Mouse (Mus musculus) limb, embryonic 14.5 days (tissue): Measurements from ENCODE around the gene Olfr1155. TPM values are rescaled to one million over a fixed set of nuclear protein-coding genes. Genes with fewer than 3 reads are reported as not detected.

Experiments
- ATAC-seq: fragments of 200-750 bp; cut with Nextera tagmentation; 2 replicates; pipeline ENCODE4 v1.8.0; 2017; ENCODE audit warnings: low read depth, moderate number of reproducible peaks, moderate TSS enrichment; ENCODE audit not compliant: low FRiP score
- DNase-seq: peaks from one replicate; pipeline ENCODE4 v3.0.0-alpha.2; 2015; ENCODE audit warnings: low spot score
- H3K27ac ChIP-seq: fragments of 300-500 bp; sonication (generic); replicated peaks from 2 replicates; pipeline ENCODE4 v1.5.1; 2014; ENCODE audit warnings: low read depth, mild to moderate bottlenecking, low read length, moderate library complexity, mixed read lengths
- H3K27me3 ChIP-seq: fragments of 300-500 bp; sonication (generic); 2 replicates; pipeline ENCODE4 v1.6.1; 2014; ENCODE audit warnings: low read length, mixed read lengths; ENCODE audit not compliant: control insufficient read depth, insufficient read depth
- H3K36me3 ChIP-seq: fragments of 300-500 bp; sonication (generic); 2 replicates; pipeline ENCODE4 v1.6.1; 2014; ENCODE audit warnings: mild to moderate bottlenecking, low read length, moderate library complexity, mixed read lengths; ENCODE audit not compliant: control insufficient read depth, insufficient read depth
- H3K4me1 ChIP-seq: fragments of 300-500 bp; sonication (generic); 2 replicates; pipeline ENCODE4 v1.6.1; 2014; ENCODE audit warnings: antibody characterized with exemption, low read length, mixed read lengths; ENCODE audit not compliant: control insufficient read depth, insufficient read depth
- H3K4me2 ChIP-seq: fragments of 300-500 bp; sonication (generic); replicated peaks from 2 replicates; pipeline ENCODE4 v1.6.1; 2014; ENCODE audit warnings: low read depth, mild to moderate bottlenecking, low read length, moderate library complexity; ENCODE audit not compliant: severe bottlenecking
- H3K4me3 ChIP-seq: fragments of 300-500 bp; sonication (generic); replicated peaks from 2 replicates; pipeline ENCODE4 v1.5.1; 2014; ENCODE audit warnings: low read length
- H3K9ac ChIP-seq: fragments of 300-500 bp; sonication (generic); 2 replicates; pipeline ENCODE4 v1.6.1; 2014; ENCODE audit warnings: mild to moderate bottlenecking, low read depth, low read length, moderate library complexity; ENCODE audit not compliant: severe bottlenecking
- H3K9me3 ChIP-seq: fragments of 300-500 bp; sonication (generic); 2 replicates; pipeline ENCODE4 v1.6.1; 2016; ENCODE audit warnings: low read length; ENCODE audit not compliant: control insufficient read depth
- POLR2A ChIP-seq: fragments of 200-500 bp; IDR thresholded peaks from 2 replicates; pipeline ENCODE4 v1.8.0; 2012; ENCODE audit warnings: inconsistent platforms, mild to moderate bottlenecking, moderate library complexity, borderline replicate concordance; ENCODE audit not compliant: insufficient read depth, insufficient read length; ENCODE audit errors: extremely low read depth
- WGBS: fragments of 180-500 bp; shearing (Covaris S2); extraction: QIAGEN DNeasy Blood & Tissue Kit; methylation state at CpG from one replicate; pipeline ENCODE4 v1.1.7; 2014; 5-methylcytosine and 5-hydroxymethylcytosine counted together
- polyA plus RNA-seq, 2 experiments: library from polyadenylated mRNA; depleted of rRNA in 1 of 2; stranded (reverse) in 1 of 2; unstranded in 1 of 2; fragments of >200 nt; fragmentation: Nextera tagmentation in 1 of 2; extraction: Ambion mirVana in 1 of 2; gene quantifications; 2 replicates each; pipeline versions ENCODE4 v1.2.1 to v1.2.3; 2012 to 2014

Olfr1155 gene
- polyA plus RNA-seq, 2 experiments: not detected

DNA sequence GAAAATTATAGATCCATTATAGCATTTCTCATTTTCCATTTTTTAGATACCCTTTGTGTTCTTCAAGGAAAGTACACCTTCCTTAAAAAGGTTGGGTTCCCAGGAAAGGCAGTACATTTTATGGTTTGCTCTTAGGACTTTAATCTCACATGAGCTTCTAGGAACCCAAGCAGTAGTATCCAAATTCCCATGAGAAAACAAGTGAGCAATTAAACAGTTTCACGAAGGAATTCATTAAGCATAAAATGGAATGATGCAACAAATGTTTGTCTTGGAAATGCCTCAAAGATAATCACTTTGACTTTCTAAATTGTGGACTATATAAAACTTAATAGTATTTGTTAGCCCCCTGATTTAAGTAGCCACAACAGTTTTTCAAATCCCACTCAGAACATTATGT lies 39.9 kb downstream of the Olfr1155 start, which contains the start of gene Olfr1154:
Olfr1154 (minus strand) TSS at position 101 of the 400 bp plus-strand sequence.
- H3K9ac ChIP-seq: no peak within 1 kb of the TSS

DNA sequence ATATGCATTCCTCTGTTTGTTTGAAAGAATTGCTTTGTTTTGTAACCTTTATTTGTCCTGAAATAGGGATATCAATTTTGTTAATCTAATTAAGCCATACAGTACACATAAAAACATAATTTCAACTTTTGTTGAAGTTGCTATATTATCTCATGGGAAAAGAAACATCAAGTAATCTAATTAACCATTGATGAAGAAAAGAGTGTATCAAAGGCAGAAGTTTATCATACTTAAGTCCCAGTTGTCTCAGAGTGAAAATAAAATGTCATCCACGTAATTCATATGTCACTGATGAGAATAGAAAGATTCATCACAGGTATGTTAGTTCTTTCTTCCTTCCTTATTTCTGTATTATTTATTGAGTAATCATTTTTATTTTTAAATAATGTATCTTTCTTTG lies 50.3 kb downstream of the Olfr1155 start, which contains the start of gene Olfr1153:
Olfr1153 (plus strand) TSS at position 301 of the 400 bp plus-strand sequence.
- no peak within 1 kb of the TSS for H3K4me2 ChIP-seq
- DNase-seq (no peak), ATAC-seq (no peak)
- no peak within 1 kb of the TSS for H3K27ac ChIP-seq
- no peaks in the 10 kb centered on the region for H3K4me1 ChIP-seq
- TF ChIP-seq POLR2A: no peak
- no peaks in the 10 kb centered on the region for H3K27me3 ChIP-seq
- no peaks in the 10 kb centered on the region for H3K9me3 ChIP-seq
- 69% methylated on average over 1 of the region's 1 CpGs for WGBS
- H3K36me3 ChIP-seq: no peaks in the 10 kb centered on the region
- H3K9ac ChIP-seq: no peak within 1 kb of the TSS
- H3K4me3 ChIP-seq: no peak within 1 kb of the TSS

More for the DNA sequence above, 39.9 kb downstream of the Olfr1155 start, which contains the start of gene Olfr1154:
- no peaks in the 10 kb centered on the region for H3K27me3 ChIP-seq
- no peak within 1 kb of the TSS for H3K4me2 ChIP-seq
- WGBS: 82% methylated on average over 1 of the region's 1 CpGs
- no peak within 1 kb of the TSS for H3K27ac ChIP-seq
- no peak within 1 kb of the TSS for H3K4me3 ChIP-seq
- no peaks in the 10 kb centered on the region for H3K36me3 ChIP-seq
- ATAC-seq (no peak), DNase-seq (no peak)
- TF ChIP-seq POLR2A: no peak
- H3K4me1 ChIP-seq: no peaks in the 10 kb centered on the region
- H3K9me3 ChIP-seq: no peaks in the 10 kb centered on the region

Other genes starting within 250 kb of the Olfr1155 start
- gene Olfr1137, start 232.0 kb downstream of the Olfr1155 start, polyA plus RNA-seq (2012; rRNA removed): not detected in 2 replicates
- not detected in 2 replicates for gene Olfr1137, start 232.0 kb downstream of the Olfr1155 start, polyA plus RNA-seq (2014; fragmentation: Nextera tagmentation; extraction: Ambion mirVana)
- gene Olfr1138, start 205.2 kb downstream of the Olfr1155 start, polyA plus RNA-seq (2012; rRNA removed): not detected in 2 replicates
- gene Olfr1138, start 205.2 kb downstream of the Olfr1155 start, polyA plus RNA-seq (2014; fragmentation: Nextera tagmentation; extraction: Ambion mirVana): not detected in 2 replicates
- not detected in 2 replicates for gene Olfr1140, start 201.4 kb downstream of the Olfr1155 start, polyA plus RNA-seq (2012; rRNA removed)
- gene Olfr1140, start 201.4 kb downstream of the Olfr1155 start, polyA plus RNA-seq (2014; fragmentation: Nextera tagmentation; extraction: Ambion mirVana): not detected in 2 replicates
- gene Olfr1141, start 191.1 kb downstream of the Olfr1155 start, polyA plus RNA-seq (2012; rRNA removed): not detected in 2 replicates
- not detected in 2 replicates for gene Olfr1141, start 191.1 kb downstream of the Olfr1155 start, polyA plus RNA-seq (2014; fragmentation: Nextera tagmentation; extraction: Ambion mirVana)
- not detected in 2 replicates for gene Olfr152, start 165.7 kb downstream of the Olfr1155 start, polyA plus RNA-seq (2012; rRNA removed)
- not detected in 2 replicates for gene Olfr152, start 165.7 kb downstream of the Olfr1155 start, polyA plus RNA-seq (2014; fragmentation: Nextera tagmentation; extraction: Ambion mirVana)
- gene Olfr1143, start 144.5 kb downstream of the Olfr1155 start, polyA plus RNA-seq (2012; rRNA removed): not detected in 2 replicates
- gene Olfr1143, start 144.5 kb downstream of the Olfr1155 start, polyA plus RNA-seq (2014; fragmentation: Nextera tagmentation; extraction: Ambion mirVana): not detected in 2 replicates
- not detected in 2 replicates for gene Olfr1145, start 135.3 kb downstream of the Olfr1155 start, polyA plus RNA-seq (2012; rRNA removed)
- gene Olfr1145, start 135.3 kb downstream of the Olfr1155 start, polyA plus RNA-seq (2014; fragmentation: Nextera tagmentation; extraction: Ambion mirVana): not detected in 2 replicates
- gene Olfr1148, start 114.6 kb downstream of the Olfr1155 start, polyA plus RNA-seq (2012; rRNA removed): not detected in 2 replicates
- gene Olfr1148, start 114.6 kb downstream of the Olfr1155 start, polyA plus RNA-seq (2014; fragmentation: Nextera tagmentation; extraction: Ambion mirVana): not detected in 2 replicates
- gene Olfr1150-ps1, start 101.1 kb downstream of the Olfr1155 start, polyA plus RNA-seq (2012; rRNA removed): not detected in 2 replicates
- not detected in 2 replicates for gene Olfr1150-ps1, start 101.1 kb downstream of the Olfr1155 start, polyA plus RNA-seq (2014; fragmentation: Nextera tagmentation; extraction: Ambion mirVana)
- gene Olfr1151, start 89.3 kb downstream of the Olfr1155 start, polyA plus RNA-seq (2012; rRNA removed): not detected in 2 replicates
- not detected in 2 replicates for gene Olfr1151, start 89.3 kb downstream of the Olfr1155 start, polyA plus RNA-seq (2014; fragmentation: Nextera tagmentation; extraction: Ambion mirVana)
- gene Olfr1152, start 78.6 kb downstream of the Olfr1155 start, polyA plus RNA-seq (2012; rRNA removed): not detected in 2 replicates
- gene Olfr1152, start 78.6 kb downstream of the Olfr1155 start, polyA plus RNA-seq (2014; fragmentation: Nextera tagmentation; extraction: Ambion mirVana): not detected in 2 replicates
- gene Olfr1153, start 50.2 kb downstream of the Olfr1155 start, polyA plus RNA-seq (2012; rRNA removed): not detected in 2 replicates
- not detected in 2 replicates for gene Olfr1153, start 50.2 kb downstream of the Olfr1155 start, polyA plus RNA-seq (2014; fragmentation: Nextera tagmentation; extraction: Ambion mirVana)
- not detected in 2 replicates for gene Olfr1154, start 40.0 kb downstream of the Olfr1155 start, polyA plus RNA-seq (2012; rRNA removed)
- not detected in 2 replicates for gene Olfr1154, start 40.0 kb downstream of the Olfr1155 start, polyA plus RNA-seq (2014; fragmentation: Nextera tagmentation; extraction: Ambion mirVana)
- not detected in 2 replicates for gene Olfr1156, start 8.0 kb upstream of the Olfr1155 start, polyA plus RNA-seq (2012; rRNA removed)
- gene Olfr1156, start 8.0 kb upstream of the Olfr1155 start, polyA plus RNA-seq (2014; fragmentation: Nextera tagmentation; extraction: Ambion mirVana): not detected in 2 replicates
- gene Olfr1157, start 23.2 kb upstream of the Olfr1155 start, polyA plus RNA-seq (2012; rRNA removed): not detected in 2 replicates
- gene Olfr1157, start 23.2 kb upstream of the Olfr1155 start, polyA plus RNA-seq (2014; fragmentation: Nextera tagmentation; extraction: Ambion mirVana): not detected in 2 replicates
- not detected in 2 replicates for gene Olfr74, start 29.5 kb upstream of the Olfr1155 start, polyA plus RNA-seq (2012; rRNA removed)
- not detected in 2 replicates for gene Olfr74, start 29.5 kb upstream of the Olfr1155 start, polyA plus RNA-seq (2014; fragmentation: Nextera tagmentation; extraction: Ambion mirVana)
- gene Olfr1158, start 45.0 kb upstream of the Olfr1155 start, polyA plus RNA-seq (2012; rRNA removed): not detected in 2 replicates
- gene Olfr1158, start 45.0 kb upstream of the Olfr1155 start, polyA plus RNA-seq (2014; fragmentation: Nextera tagmentation; extraction: Ambion mirVana): not detected in 2 replicates
- gene Olfr1160, start 63.1 kb upstream of the Olfr1155 start, polyA plus RNA-seq (2012; rRNA removed): not detected in 2 replicates
- gene Olfr1160, start 63.1 kb upstream of the Olfr1155 start, polyA plus RNA-seq (2014; fragmentation: Nextera tagmentation; extraction: Ambion mirVana): not detected in 2 replicates
- not detected in 2 replicates for gene Olfr1161, start 77.6 kb upstream of the Olfr1155 start, polyA plus RNA-seq (2012; rRNA removed)
- not detected in 2 replicates for gene Olfr1161, start 77.6 kb upstream of the Olfr1155 start, polyA plus RNA-seq (2014; fragmentation: Nextera tagmentation; extraction: Ambion mirVana)
- not detected in 2 replicates for gene Olfr73, start 92.6 kb upstream of the Olfr1155 start, polyA plus RNA-seq (2012; rRNA removed)
- not detected in 2 replicates for gene Olfr73, start 92.6 kb upstream of the Olfr1155 start, polyA plus RNA-seq (2014; fragmentation: Nextera tagmentation; extraction: Ambion mirVana)
- gene Olfr1162, start 106.0 kb upstream of the Olfr1155 start, polyA plus RNA-seq (2012; rRNA removed): not detected in 2 replicates
- gene Olfr1162, start 106.0 kb upstream of the Olfr1155 start, polyA plus RNA-seq (2014; fragmentation: Nextera tagmentation; extraction: Ambion mirVana): not detected in 2 replicates
- not detected in 2 replicates for gene Olfr1163, start 126.7 kb upstream of the Olfr1155 start, polyA plus RNA-seq (2012; rRNA removed)
- gene Olfr1163, start 126.7 kb upstream of the Olfr1155 start, polyA plus RNA-seq (2014; fragmentation: Nextera tagmentation; extraction: Ambion mirVana): not detected in 2 replicates
- not detected in 2 replicates for gene Olfr1164, start 148.8 kb upstream of the Olfr1155 start, polyA plus RNA-seq (2012; rRNA removed)
- gene Olfr1164, start 148.8 kb upstream of the Olfr1155 start, polyA plus RNA-seq (2014; fragmentation: Nextera tagmentation; extraction: Ambion mirVana): not detected in 2 replicates
- gene Olfr1166, start 183.1 kb upstream of the Olfr1155 start, polyA plus RNA-seq (2012; rRNA removed): not detected in 2 replicates
- gene Olfr1166, start 183.1 kb upstream of the Olfr1155 start, polyA plus RNA-seq (2014; fragmentation: Nextera tagmentation; extraction: Ambion mirVana): not detected in 2 replicates
- not detected in 2 replicates for gene Olfr1167, start 210.1 kb upstream of the Olfr1155 start, polyA plus RNA-seq (2012; rRNA removed)
- gene Olfr1167, start 210.1 kb upstream of the Olfr1155 start, polyA plus RNA-seq (2014; fragmentation: Nextera tagmentation; extraction: Ambion mirVana): not detected in 2 replicates
- not detected in 2 replicates for gene Olfr1168, start 236.7 kb upstream of the Olfr1155 start, polyA plus RNA-seq (2012; rRNA removed)
- not detected in 2 replicates for gene Olfr1168, start 236.7 kb upstream of the Olfr1155 start, polyA plus RNA-seq (2014; fragmentation: Nextera tagmentation; extraction: Ambion mirVana)